Mouse (Mus musculus) megakaryocyte, embryonic 14.5 days (primary cell): ENCODE data around the gene Tbc1d2.

Source experiments
- FLI1 ChIP-seq: IDR thresholded peaks from 2 replicates; pipeline ENCODE4 v1.6.1; 2012; ENCODE audit warnings: low read length, inconsistent platforms, mixed read lengths
- GATA1 ChIP-seq: IDR thresholded peaks from 3 replicates; pipeline ENCODE4 v1.6.1; 2012; ENCODE audit warnings: mixed read lengths, low read length, inconsistent platforms, borderline replicate concordance

GRCm38 (mm10) chr4:46589946-46590684 lies 59.9 kb downstream of the Tbc1d2 start:
- TF ChIP-seq GATA1 (no peak), FLI1 (no peak)
